Mouse (Mus musculus): ENCODE measurements around the gene Fas.

- TF ChIP-seq CTCF (IDR thresholded peaks at IDR 0.05; ENCODE audit: insufficient read depth, low read length) (no peak), POLR2A (IDR thresholded peaks at IDR 0.05; ENCODE audit: borderline replicate concordance, extremely low read depth, low read depth, low read length) (no peak)
Measured at GRCm38 (mm10) chr19:34262273-34262974, 28.0 kb upstream of the Fas start.

All from lung, adult 2 months (tissue).